Mouse (Mus musculus) left cerebral cortex, postnatal 4 days (tissue): ENCODE measurements at regions not wholly inside any gene's neighbourhood (a gene's known extent, or its start where the extent isn't known, plus 50 kb on each side); places are given as distances from the start of the nearest gene placed in this dataset.

ENCODE experiments used
- DNase-seq: peaks from one replicate; pipeline ENCODE4 v3.0.0-alpha.2; 2022
- intact Hi-C: fragments of 180-260 bp; cut with DNase I; formaldehyde crosslinking; loops from one replicate; pipeline ENCODE4 v1.15.1; 2025

- intact Hi-C loops = no loop called here
- DNase-seq = no peak
These were observed 360.8 kb downstream of the Kcnj2 start for GRCm38 (mm10) chr11:111426715-111427114.

- intact Hi-C loops = loop anchor here (10.0 kb wide), 1 partner anchor 907 kb away; no protein-coding TSS in a partner anchor
- no peak for DNase-seq
These were observed 376.3 kb downstream of the Kcnj2 start for GRCm38 (mm10) chr11:111442257-111442656.

DNA sequence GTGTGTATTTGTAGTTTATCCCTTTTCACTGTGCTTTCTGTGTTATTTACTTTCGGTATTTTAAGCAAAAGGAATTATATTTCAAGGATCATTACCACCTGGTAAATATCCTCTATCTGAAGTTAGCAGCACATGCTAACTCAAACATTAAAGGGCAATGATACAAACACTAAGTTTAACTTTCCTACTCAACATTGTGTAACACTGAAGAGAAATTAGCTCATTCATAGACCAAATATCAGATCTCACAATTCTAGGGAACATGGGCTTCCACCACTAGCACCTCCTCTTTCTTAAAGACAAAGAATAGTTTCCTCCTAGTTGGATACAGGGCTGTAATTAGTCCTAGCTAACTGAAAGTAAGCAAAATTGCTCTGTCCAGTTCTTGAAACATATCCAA is 377.4 kb downstream of the Kcnj2 start:
- DNase-seq = no peak
- intact Hi-C loops = loop anchor here (10.0 kb wide), 1 partner anchor 909 kb away; no protein-coding TSS in a partner anchor

GRCm38 (mm10) chr11:111444791-111445190 is 378.8 kb downstream of the Kcnj2 start:
- intact Hi-C loops = loop anchor here (5.0 to 10.0 kb wide), 2 partner anchors 377 to 910 kb away; partner anchors contain the start of gene Kcnj2
- no peak for DNase-seq

GRCm38 (mm10) chr11:111445764-111446163 is 379.8 kb downstream of the Kcnj2 start:
- intact Hi-C loops = loop anchor here (5.0 to 10.0 kb wide), 2 partner anchors 378 to 911 kb away; partner anchors contain the start of gene Kcnj2
- DNase-seq = no peak

DNA sequence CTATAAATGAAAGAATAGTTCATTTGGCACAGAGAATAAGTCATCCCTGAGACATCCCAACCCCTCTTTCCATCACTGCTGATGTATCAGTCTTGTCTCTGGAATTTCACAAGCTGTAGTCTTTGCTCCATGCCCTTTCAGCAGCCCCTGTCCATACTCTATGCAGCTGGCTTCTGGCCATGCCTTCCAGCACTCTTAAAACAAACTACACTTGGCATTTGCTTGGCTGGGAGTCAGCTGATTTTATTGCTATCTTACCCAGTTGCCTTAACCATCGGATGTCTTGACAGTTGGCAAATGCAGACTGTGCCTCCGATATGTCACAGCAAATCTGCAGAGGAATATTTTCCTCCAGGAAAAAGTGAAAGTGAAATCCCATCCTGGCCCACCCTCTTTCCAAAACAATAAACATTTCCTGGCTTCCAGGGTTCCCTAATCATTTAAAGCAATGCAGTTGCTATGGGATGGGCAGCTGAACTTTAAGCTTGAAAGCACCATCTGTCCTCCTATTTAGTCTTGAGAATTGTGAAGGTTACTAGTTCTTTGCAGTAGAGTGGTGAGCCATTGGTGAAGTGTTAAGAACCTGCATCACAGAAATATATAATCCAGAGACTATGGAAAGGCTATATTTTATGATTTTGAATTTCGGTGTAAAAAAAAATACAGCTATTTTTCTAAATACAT is 385.0 kb downstream of the Kcnj2 start:
- intact Hi-C loops = no loop called here
- DNase-seq = peak; percentile 84

- DNase-seq = no peak
- intact Hi-C loops = no loop called here
These were observed 394.1 kb downstream of the Kcnj2 start for GRCm38 (mm10) chr11:111460046-111460445.

- DNase-seq = no peak
- intact Hi-C loops = no loop called here
These were observed 419.0 kb downstream of the Kcnj2 start for GRCm38 (mm10) chr11:111484981-111485380.

GRCm38 (mm10) chr11:111512471-111512870 is 446.5 kb downstream of the Kcnj2 start:
- intact Hi-C loops = no loop called here
- no peak for DNase-seq

- intact Hi-C loops = loop anchor here (5.0 to 10.0 kb wide), 2 partner anchors 455 to 988 kb away; partner anchors contain the start of gene Kcnj2
- DNase-seq = peak; percentile 80
These were observed 456.8 kb downstream of the Kcnj2 start for GRCm38 (mm10) chr11:111522716-111523115.

DNA sequence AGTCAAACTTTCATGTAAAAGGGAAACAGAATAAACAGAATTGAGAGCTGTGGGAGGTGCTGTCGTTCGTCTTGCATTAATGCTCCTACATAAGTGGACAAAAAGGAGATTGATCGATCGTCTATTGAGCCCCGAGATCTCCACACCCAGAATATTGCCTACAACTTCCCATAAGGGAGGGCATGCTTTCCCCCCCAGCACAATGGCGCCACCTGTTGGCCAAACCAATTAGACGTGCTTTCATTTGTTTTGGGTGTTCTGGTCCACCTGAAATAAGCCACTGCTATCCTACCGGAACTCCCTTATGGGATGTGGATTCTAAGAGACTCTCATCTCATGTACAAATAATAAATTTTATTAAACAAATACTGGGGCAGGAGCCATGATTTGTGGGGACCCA is 457.5 kb downstream of the Kcnj2 start:
- DNase-seq = peak; percentile 81
- intact Hi-C loops = loop anchor here (5.0 to 10.0 kb wide), 2 partner anchors 456 to 989 kb away; partner anchors contain the start of gene Kcnj2

GRCm38 (mm10) chr11:111526010-111526742 is 460.2 kb downstream of the Kcnj2 start:
- intact Hi-C loops = loop anchor here (10.0 kb wide), 1 partner anchor 991 kb away; no protein-coding TSS in a partner anchor
- DNase-seq = no peak

- no peak for DNase-seq
- intact Hi-C loops = loop anchor here (10.0 kb wide), 1 partner anchor 995 kb away; no protein-coding TSS in a partner anchor
These were observed 463.6 kb downstream of the Kcnj2 start for GRCm38 (mm10) chr11:111529591-111529990.

DNA sequence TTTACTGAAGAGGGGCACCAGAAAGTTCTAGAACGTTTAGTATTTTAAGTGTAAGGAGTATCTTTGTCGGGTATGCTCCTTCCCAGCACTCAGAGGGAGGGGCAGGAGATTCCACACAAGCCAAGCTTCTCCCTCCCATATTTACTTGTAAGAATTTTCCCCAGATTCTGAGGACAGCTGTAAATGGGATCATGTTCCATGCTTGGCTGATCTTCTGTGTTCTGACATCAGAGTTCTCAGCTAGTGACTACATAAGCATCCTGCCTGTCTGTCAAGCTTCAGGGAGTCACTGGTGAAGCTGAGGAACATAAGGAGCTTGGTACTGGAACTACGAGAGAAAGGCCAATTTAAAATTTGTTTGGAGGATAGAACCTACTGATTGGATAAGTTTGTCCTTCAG is 464.9 kb downstream of the Kcnj2 start:
- intact Hi-C loops = loop anchor here (5.0 kb wide), 1 partner anchor 1034 kb away; no protein-coding TSS in a partner anchor
- no peak for DNase-seq

- DNase-seq = peak; percentile 31
- intact Hi-C loops = loop anchor here (5.0 kb wide), 1 partner anchor 1035 kb away; no protein-coding TSS in a partner anchor
These were observed 466.5 kb downstream of the Kcnj2 start for GRCm38 (mm10) chr11:111532457-111532856.

DNA sequence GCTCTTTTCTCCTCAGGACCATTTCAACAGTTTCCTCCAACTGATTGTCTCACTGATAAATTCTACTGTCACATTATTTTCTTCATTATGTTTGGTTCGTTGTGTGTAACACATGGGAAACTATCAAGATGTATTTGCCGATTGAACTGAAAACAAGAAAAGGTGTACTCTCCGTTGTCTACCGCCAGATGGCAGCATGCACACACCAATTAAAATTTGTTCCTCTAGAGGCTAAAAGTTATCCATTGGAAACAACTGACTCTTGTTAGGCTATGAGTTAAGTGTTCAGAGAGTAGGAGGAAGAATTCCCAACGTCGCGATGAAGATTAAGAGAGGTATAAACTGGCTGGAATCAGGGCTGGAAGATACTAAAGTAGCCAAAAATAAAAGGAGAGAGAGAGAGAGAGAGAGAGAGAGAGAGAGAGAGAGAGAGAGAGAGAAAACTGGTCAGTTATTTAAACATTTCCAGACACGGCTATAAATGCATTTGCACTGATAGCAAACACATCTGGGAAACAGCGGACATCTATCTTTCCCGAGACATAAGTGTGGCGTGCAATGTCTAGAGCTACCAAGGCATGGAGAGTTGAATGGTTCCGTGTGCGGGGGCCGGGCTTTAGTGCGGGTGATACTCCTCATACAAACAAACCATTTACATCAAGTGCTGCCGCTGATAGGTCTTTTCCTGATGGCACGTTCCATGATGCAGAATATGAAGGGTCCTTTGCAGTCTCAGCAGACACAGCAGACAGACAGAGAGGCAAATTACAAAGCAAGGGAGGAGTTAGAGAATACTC is 470.3 kb downstream of the Kcnj2 start:
- intact Hi-C loops = loop anchor here (2.0 to 5.0 kb wide), 2 partner anchors 1245 to 1631 kb away; no protein-coding TSS in a partner anchor
- peak; percentile 54 for DNase-seq

DNA sequence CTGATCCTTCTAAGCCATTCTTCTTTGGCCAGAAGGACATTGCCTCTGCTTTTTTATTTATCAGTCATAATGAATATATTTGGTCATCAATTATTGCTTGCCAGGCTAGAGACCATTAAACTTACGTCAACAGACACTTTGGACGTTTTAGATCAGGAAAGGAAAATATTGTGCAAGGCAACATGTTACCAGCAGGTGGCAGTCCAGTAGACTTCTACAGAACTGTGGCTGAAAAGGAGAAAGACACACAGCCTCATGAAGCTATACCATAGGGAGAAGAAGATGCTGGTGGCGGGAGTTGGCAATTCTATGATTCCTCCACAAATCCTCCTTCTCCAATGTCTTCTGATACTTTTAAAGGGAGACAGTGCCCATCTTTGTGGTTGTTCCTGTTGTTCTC is 471.7 kb downstream of the Kcnj2 start:
- intact Hi-C loops = loop anchor here (2.0 to 5.0 kb wide), 2 partner anchors 1243 to 1630 kb away; no protein-coding TSS in a partner anchor
- peak; percentile 62 for DNase-seq

DNA sequence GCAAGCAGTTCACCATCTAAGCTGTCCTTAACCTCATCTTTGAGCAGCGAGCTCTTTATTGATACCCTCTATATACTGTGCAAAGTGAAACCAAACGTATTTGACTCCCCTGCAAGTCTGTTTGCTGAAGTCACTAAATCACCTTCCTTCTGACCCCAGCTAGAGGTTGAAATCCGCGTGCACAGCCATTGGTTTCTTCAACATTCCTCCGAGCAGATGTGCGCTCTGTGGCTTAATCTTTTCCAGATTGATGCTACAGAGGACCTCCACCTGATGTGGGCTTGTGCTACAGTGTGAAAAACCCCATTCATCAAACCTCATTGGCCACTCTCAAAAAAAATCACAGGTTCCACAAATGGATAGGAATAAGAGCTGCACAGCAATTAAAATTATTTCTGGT is 474.0 kb downstream of the Kcnj2 start:
- intact Hi-C loops = loop anchor here (5.0 kb wide), 1 partner anchor 1627 kb away; no protein-coding TSS in a partner anchor

GRCm38 (mm10) chr11:111545291-111545690 is 479.3 kb downstream of the Kcnj2 start:
- DNase-seq = no peak
- intact Hi-C loops = no loop called here

More for the DNA sequence above, 474.0 kb downstream of the Kcnj2 start:
- no peak for DNase-seq

DNA sequence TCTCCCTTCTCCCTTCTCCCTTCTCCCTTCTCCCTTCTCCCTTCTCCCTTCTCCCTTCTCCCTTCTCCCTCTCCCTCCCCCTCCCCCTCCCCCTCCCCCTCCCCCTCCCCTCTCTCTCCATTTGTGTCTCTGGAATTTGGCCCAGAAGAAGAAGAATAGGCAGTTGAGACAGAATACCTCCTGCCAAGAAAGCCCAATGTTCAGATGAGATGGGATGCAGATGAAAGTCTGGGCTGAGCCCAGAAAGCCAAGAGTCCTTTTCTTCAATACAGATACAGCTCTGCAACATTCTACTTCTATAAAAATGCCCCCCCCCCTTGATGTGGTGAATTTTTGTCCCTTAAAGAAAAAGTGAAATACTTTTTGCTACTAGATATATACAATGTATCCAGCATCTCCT is 489.2 kb downstream of the Kcnj2 start:
- intact Hi-C loops = no loop called here
- DNase-seq = no peak
